Mouse (Mus musculus) stomach, postnatal 0 days (tissue): ENCODE data around the gene Lmf2. TPM values are rescaled to one million over a fixed set of nuclear protein-coding genes. Genes with fewer than 3 reads are reported as not detected.

Source experiments
- ATAC-seq: fragments of 200-750 bp; cut with Nextera tagmentation; 2 replicates; pipeline ENCODE4 v1.8.0; 2017; ENCODE audit not compliant: low FRiP score, low TSS enrichment
- DNase-seq: peaks from one replicate; pipeline ENCODE4 v3.0.0-alpha.2; 2016; ENCODE audit warnings: low spot score
- H3K27ac ChIP-seq: fragments of 300-500 bp; sonication (generic); replicated peaks from 2 replicates; pipeline ENCODE4 v1.5.1; 2014; ENCODE audit warnings: mild to moderate bottlenecking, control low read depth
- H3K27me3 ChIP-seq: fragments of 300-500 bp; sonication (generic); 2 replicates; pipeline ENCODE4 v1.6.1; 2014; ENCODE audit warnings: low read length; ENCODE audit not compliant: control insufficient read depth, insufficient read depth
- H3K36me3 ChIP-seq: fragments of 300-500 bp; sonication (generic); 2 replicates; pipeline ENCODE4 v1.6.1; 2014; ENCODE audit warnings: low read length, mixed read lengths; ENCODE audit not compliant: control insufficient read depth, insufficient read depth
- H3K4me1 ChIP-seq: fragments of 300-500 bp; sonication (generic); replicated peaks from 2 replicates; pipeline ENCODE4 v1.6.1; 2014; ENCODE audit warnings: antibody characterized with exemption; ENCODE audit not compliant: control insufficient read depth, insufficient read depth
- H3K4me2 ChIP-seq: fragments of 300-500 bp; sonication (generic); replicated peaks from 2 replicates; pipeline ENCODE4 v1.6.1; 2014; ENCODE audit warnings: low read depth, mild to moderate bottlenecking, control low read depth, moderate library complexity
- H3K4me3 ChIP-seq: fragments of 300-500 bp; sonication (generic); 2 replicates; pipeline ENCODE4 v1.5.1; 2014; ENCODE audit warnings: low read depth, low read length, control low read depth
- H3K9ac ChIP-seq: fragments of 300-500 bp; sonication (generic); 2 replicates; pipeline ENCODE4 v1.6.1; 2014; ENCODE audit warnings: mild to moderate bottlenecking, low read length, control low read depth, mixed read lengths
- H3K9me3 ChIP-seq: fragments of 300-500 bp; sonication (generic); 2 replicates; pipeline ENCODE4 v1.6.1; 2016; ENCODE audit warnings: low read length; ENCODE audit not compliant: control insufficient read depth
- CTCF ChIP-seq: IDR thresholded peaks from 2 replicates; pipeline ENCODE4 v1.5.1; 2016; ENCODE audit warnings: antibody characterized with exemption, low read depth, mild to moderate bottlenecking, moderate library complexity
- EP300 ChIP-seq: optimal IDR thresholded peaks from 2 replicates; pipeline ENCODE3; 2016; ENCODE audit warnings: antibody characterized with exemption
- WGBS: fragments of 180-500 bp; shearing (Covaris S2); extraction: QIAGEN DNeasy Blood & Tissue Kit; methylation state at CpG from one replicate; pipeline ENCODE4 v1.1.7; 2014; 5-methylcytosine and 5-hydroxymethylcytosine counted together
- polyA plus RNA-seq: library from polyadenylated mRNA; unstranded; fragments of >200 nt; fragmentation: Nextera tagmentation; extraction: Ambion mirVana; gene quantifications from 2 replicates; pipeline ENCODE4 v1.2.1, GENCODE M21; 2015

Lmf2 gene
- polyA plus RNA-seq, 1 experiment from 2014 or later, result 24.4 TPM

DNA sequence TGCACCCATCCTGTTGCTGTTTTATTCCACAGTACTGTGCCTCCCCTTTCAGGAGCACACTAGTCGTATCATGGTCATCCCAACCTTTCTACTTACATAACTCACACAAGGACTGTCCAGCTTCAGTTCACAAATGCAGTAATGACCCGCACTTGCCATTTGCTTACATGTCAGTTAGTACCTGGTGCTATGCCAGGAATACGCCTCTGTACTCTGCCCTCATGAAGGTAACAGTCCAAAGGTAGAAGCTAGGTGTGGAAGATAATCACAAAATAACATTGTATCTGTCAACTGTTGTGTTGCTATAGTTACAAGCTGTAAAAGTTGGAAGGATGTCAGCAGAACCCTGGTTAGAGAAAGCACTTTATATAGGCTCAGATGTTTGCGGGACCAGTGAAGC is 41.4 kb upstream of the Lmf2 start:
- Histone ChIP-seq H3K27ac (no peak overlapping the region), H3K9ac (no peak overlapping the region), H3K4me1 (no peaks in the 10 kb centered on the region), H3K4me2 (no peak overlapping the region), H3K36me3 (no peaks in the 10 kb centered on the region), H3K27me3 (no peaks in the 10 kb centered on the region), H3K9me3 (no peaks in the 10 kb centered on the region), H3K4me3 (no peak overlapping the region)
- TF ChIP-seq EP300 (no peak), CTCF (no peak)
- WGBS, result 70% methylated on average over 4 of the region's 4 CpGs
- peak; percentile 91 for ATAC-seq
- DNase-seq, result peak; percentile 48

DNA sequence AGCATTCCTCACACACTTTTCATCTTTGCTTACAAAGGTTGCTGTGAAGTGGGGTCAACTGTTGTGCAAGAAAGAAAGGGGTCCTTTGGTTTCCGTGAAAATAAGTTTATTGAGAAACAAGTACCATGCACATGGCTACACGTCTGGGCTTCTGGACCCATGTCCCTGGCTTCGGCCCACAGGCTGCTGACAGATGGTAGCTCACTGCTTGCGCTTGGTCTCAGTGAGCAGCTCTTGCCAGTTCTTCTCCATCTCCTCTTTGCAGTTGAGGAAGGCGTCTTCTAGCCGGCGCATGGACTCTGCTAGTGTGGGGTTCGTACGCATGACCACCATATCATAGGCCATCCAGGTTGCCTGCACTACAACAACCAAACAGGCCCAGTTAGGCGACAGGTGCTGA is 34.6 kb upstream of the Lmf2 start:
- 85% methylated on average over 10 of the region's 10 CpGs for WGBS
- ATAC-seq, result no peak

DNA sequence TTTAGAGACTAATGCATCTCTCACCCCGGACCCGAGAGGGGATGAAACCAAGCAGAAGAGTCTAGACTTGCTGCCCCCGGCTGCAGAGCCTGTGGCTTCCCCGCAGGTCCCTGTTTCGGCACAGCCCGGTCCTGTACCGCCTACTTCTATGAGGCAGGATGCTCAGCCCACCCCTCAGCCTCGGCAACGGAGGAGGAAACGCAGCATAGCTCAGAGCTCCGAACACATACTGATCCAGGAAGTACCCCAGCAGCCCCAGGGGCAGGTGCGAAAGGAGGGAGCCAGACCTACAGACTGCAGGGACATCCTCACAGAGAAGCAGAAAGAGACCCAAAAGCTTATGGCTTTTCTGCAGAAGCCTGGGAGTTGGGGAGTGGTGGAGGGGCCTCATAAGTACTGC is 31.7 kb upstream of the Lmf2 start:
- no peak for DNase-seq

More for the DNA sequence above, 34.6 kb upstream of the Lmf2 start:
- no peak overlapping the region for H3K27ac ChIP-seq
- H3K27me3 ChIP-seq, result 0 out of 2 replicates have a peak, but pooled peaks cover 2% of the 10 kb centered on the region
- TF ChIP-seq EP300 (no peak), CTCF (no peak)
- no peak overlapping the region for H3K4me2 ChIP-seq
- no peak overlapping the region for H3K4me3 ChIP-seq
- no peak for DNase-seq
- no peak overlapping the region for H3K9ac ChIP-seq
- H3K9me3 ChIP-seq, result no peaks in the 10 kb centered on the region
- no peaks in the 10 kb centered on the region for H3K4me1 ChIP-seq
- H3K36me3 ChIP-seq, result no peaks in the 10 kb centered on the region

DNA sequence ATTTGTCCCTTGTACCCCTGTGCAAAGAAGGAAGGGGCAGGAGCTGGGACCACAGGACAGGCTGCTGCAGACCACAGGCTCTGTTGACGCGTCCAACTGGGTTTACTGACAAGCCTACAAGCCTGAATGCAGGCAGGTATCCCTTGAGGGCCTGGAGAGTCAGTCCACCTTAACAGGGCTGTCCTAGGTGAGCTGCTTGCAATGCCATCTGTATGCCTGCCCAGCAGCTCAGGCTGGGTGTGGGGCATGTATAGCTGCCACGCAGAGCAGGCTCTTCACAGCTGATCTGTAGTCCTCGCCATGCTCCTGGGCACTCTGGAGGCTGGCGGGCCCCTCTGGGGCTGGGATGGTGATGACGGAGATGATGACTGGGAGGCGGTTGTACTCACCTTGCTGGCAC is 29.2 kb upstream of the Lmf2 start, which contains the start of gene Klhdc7b:
Klhdc7b (plus strand) TSS at position 301 of the 400 bp plus-strand sequence.
- Histone ChIP-seq H3K27ac (no peak within 1 kb of the TSS), H3K36me3 (no peaks in the 10 kb centered on the region), H3K9me3 (no peaks in the 10 kb centered on the region), H3K4me3 (no peak within 1 kb of the TSS), H3K4me1 (no peaks in the 10 kb centered on the region), H3K27me3 (no peaks in the 10 kb centered on the region), H3K9ac (no peak within 1 kb of the TSS), H3K4me2 (no peak within 1 kb of the TSS)
- TF ChIP-seq CTCF (no peak), EP300 (no peak)
- WGBS, result 80% methylated on average over 7 of the region's 7 CpGs
- ATAC-seq (no peak), DNase-seq (no peak)

More for the DNA sequence above, 31.7 kb upstream of the Lmf2 start:
- 35% methylated on average over 12 of the region's 12 CpGs for WGBS
- Histone ChIP-seq H3K9ac (no peak overlapping the region), H3K4me1 (no peaks in the 10 kb centered on the region), H3K36me3 (no peaks in the 10 kb centered on the region), H3K4me3 (no peak overlapping the region), H3K4me2 (no peak overlapping the region), H3K9me3 (no peaks in the 10 kb centered on the region), H3K27me3 (0 out of 2 replicates have a peak, but pooled peaks cover 2% of the 10 kb centered on the region), H3K27ac (no peak overlapping the region)
- ATAC-seq, result no peak
- TF ChIP-seq EP300 (no peak), CTCF (no peak)

DNA sequence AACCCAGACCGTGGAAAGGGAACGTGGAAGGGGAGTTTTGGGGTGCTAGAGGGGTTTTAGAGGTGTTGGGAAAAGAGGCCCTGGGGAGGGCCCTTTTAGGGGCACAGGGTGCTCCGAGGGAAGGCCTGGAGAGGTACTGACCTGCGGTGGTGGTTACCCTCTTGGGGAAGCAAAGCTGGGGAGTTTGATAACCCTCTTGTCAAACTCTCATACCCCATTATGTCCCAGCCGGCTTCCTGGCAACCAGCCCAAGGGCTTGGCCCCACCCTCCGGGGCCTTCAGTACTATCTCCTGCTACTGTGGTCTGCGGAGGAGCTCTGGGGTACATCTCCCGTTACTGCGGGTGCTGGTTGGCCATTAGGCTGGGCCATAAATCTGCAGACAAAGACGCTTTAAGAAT is 24.0 kb upstream of the Lmf2 start:
- H3K9me3 ChIP-seq, result no peaks in the 10 kb centered on the region
- no peak for DNase-seq
- H3K4me3 ChIP-seq, result peak overlapping the region; percentile 35; the same call in 1 of the 2 replicates
- H3K9ac ChIP-seq, result no peak overlapping the region
- H3K4me2 ChIP-seq, result peak overlapping the region; percentile 52
- ATAC-seq, result no peak
- H3K36me3 ChIP-seq, result no peaks in the 10 kb centered on the region
- 14% methylated on average over 10 of the region's 10 CpGs for WGBS
- no peak overlapping the region for H3K27ac ChIP-seq
- peaks cover 8% of the 10 kb centered on the region for H3K27me3 ChIP-seq
- TF ChIP-seq EP300, result no peak
- TF ChIP-seq CTCF, result no peak
- peaks cover 2% of the 10 kb centered on the region; the same call in 1 of the 2 replicates for H3K4me1 ChIP-seq

DNA sequence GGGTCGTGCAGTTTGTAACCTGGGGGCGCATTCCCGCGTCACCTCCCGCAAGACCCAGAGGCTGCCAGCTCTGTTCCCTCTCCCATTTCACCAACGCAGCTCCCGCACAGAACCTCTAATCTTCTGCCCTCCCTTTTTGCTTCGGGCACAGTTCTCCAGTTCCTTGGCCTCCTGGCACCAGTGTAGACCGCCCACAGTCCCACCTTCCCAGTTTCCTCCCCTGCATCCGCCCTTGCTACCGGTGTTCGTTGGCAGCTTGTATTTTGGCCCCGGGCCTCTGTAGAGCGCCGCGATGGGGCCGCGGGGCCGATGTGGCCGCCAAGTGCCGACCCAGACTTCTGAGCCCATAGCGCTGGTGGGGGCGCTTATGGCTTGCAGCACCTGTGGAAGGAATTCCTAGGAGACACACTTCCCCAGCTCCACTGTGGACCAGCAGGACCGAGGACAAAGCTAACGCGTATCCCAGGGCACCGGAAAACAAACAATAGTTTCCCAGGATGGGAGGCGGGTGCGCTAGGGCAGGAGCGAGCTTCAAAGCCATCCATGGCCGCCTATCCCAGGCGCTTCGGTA is 23.5 kb upstream of the Lmf2 start, which contains the start of gene Odf3b:
Odf3b (minus strand) TSS at position 452 of the 571 bp plus-strand sequence.
- peak; percentile 46 for DNase-seq
- no peak within 1 kb of the TSS for H3K27ac ChIP-seq
- H3K4me2 ChIP-seq, result peak within 1 kb of the TSS; percentile 52
- H3K27me3 ChIP-seq, result peaks cover 8% of the 10 kb centered on the region
- no peaks in the 10 kb centered on the region for H3K9me3 ChIP-seq
- H3K9ac ChIP-seq, result peak within 1 kb of the TSS; percentile 9
- H3K4me1 ChIP-seq, result peaks cover 2% of the 10 kb centered on the region; the same call in 1 of the 2 replicates
- ATAC-seq, result no peak
- peak within 1 kb of the TSS; percentile 35 for H3K4me3 ChIP-seq
- 1% methylated on average over 33 of the region's 33 CpGs for WGBS
- no peak for TF ChIP-seq EP300
- H3K36me3 ChIP-seq, result no peaks in the 10 kb centered on the region
